Mouse (Mus musculus) myocyte (in vitro differentiated cells): ENCODE data around the gene Map1b.

Experiments
- CEBPB ChIP-seq: IDR thresholded peaks from 2 replicates; pipeline ENCODE4 v1.6.1; 2011; ENCODE audit warnings: mild to moderate bottlenecking, moderate library complexity; ENCODE audit not compliant: poor library complexity, insufficient read depth, severe bottlenecking
- E2F4 ChIP-seq: IDR thresholded peaks from one replicate; pipeline ENCODE4 v1.6.1; 2011; ENCODE audit warnings: mild to moderate bottlenecking, control low read depth, moderate library complexity; ENCODE audit not compliant: insufficient read depth
- MAX ChIP-seq: IDR thresholded peaks from one replicate; pipeline ENCODE4 v1.6.1; 2011; ENCODE audit warnings: low read depth, mild to moderate bottlenecking, control low read depth
- MYOD1 ChIP-seq, 3 experiments: IDR thresholded peaks; one replicate each; pipeline ENCODE4 v1.6.1; 2011; ENCODE audit warnings: control low read depth in 2 of 3, low read depth in 2 of 3, mild to moderate bottlenecking in 2 of 3, moderate library complexity in 1 of 3; ENCODE audit not compliant: insufficient read length in 2 of 3, control insufficient read depth in 1 of 3
- MYOG ChIP-seq, 3 experiments: IDR thresholded peaks; one replicate each; pipeline ENCODE4 v1.6.1; 2011; ENCODE audit warnings: control low read depth in 2 of 3, low read depth in 2 of 3, mild to moderate bottlenecking in 2 of 3; ENCODE audit not compliant: insufficient read length in 2 of 3, control insufficient read depth in 1 of 3, insufficient read depth in 1 of 3
- POLR2A ChIP-seq: IDR thresholded peaks from one replicate; pipeline ENCODE4 v1.6.1; 2011; ENCODE audit warnings: low read depth, mild to moderate bottlenecking, control low read depth, moderate library complexity; ENCODE audit not compliant: insufficient read length
- POLR2AphosphoS2 ChIP-seq: IDR thresholded peaks from one replicate; pipeline ENCODE4 v1.6.1; 2011; ENCODE audit warnings: low read depth, control low read depth; ENCODE audit not compliant: insufficient read length
- REST ChIP-seq: IDR thresholded peaks from one replicate; pipeline ENCODE4 v1.6.1; 2011; ENCODE audit warnings: mild to moderate bottlenecking, control low read depth, moderate library complexity; ENCODE audit not compliant: insufficient read depth, insufficient read length
- TCF12 ChIP-seq: IDR thresholded peaks from one replicate; pipeline ENCODE4 v1.6.1; 2011; ENCODE audit warnings: mild to moderate bottlenecking, control low read depth; ENCODE audit not compliant: poor library complexity, insufficient read depth, severe bottlenecking
- TCF3 ChIP-seq: IDR thresholded peaks from one replicate; pipeline ENCODE4 v1.6.1; 2011; ENCODE audit warnings: low read depth, control low read depth; ENCODE audit not compliant: insufficient read length
- USF1 ChIP-seq: IDR thresholded peaks from one replicate; pipeline ENCODE4 v1.6.1; 2011; ENCODE audit warnings: low read depth, mild to moderate bottlenecking, control low read depth, moderate library complexity

- TF ChIP-seq E2F4 (no peak), POLR2A (no peak), MAX (no peak), TCF12 (no peak), POLR2AphosphoS2 (peak; percentile 47), MYOG (IDR thresholded peaks at IDR 0.05; ENCODE audit: control insufficient read depth in 1 of 3, insufficient read depth in 1 of 3, insufficient read length in 2 of 3, low read depth in 2 of 3) (peak in 1 of 3 experiments; percentile 50), MYOD1 (IDR thresholded peaks at IDR 0.05; ENCODE audit: control insufficient read depth in 1 of 3, insufficient read length in 2 of 3, low read depth in 2 of 3) (peak in 1 of 3 experiments; percentile 41), USF1 (no peak), CEBPB (no peak), TCF3 (no peak), REST (no peak)
Observed at GRCm38 (mm10) chr13:99513138-99513537, 3.2 kb downstream of the Map1b start.
